Mouse (Mus musculus): ENCODE results near the gene Pip4k2c.

DNA sequence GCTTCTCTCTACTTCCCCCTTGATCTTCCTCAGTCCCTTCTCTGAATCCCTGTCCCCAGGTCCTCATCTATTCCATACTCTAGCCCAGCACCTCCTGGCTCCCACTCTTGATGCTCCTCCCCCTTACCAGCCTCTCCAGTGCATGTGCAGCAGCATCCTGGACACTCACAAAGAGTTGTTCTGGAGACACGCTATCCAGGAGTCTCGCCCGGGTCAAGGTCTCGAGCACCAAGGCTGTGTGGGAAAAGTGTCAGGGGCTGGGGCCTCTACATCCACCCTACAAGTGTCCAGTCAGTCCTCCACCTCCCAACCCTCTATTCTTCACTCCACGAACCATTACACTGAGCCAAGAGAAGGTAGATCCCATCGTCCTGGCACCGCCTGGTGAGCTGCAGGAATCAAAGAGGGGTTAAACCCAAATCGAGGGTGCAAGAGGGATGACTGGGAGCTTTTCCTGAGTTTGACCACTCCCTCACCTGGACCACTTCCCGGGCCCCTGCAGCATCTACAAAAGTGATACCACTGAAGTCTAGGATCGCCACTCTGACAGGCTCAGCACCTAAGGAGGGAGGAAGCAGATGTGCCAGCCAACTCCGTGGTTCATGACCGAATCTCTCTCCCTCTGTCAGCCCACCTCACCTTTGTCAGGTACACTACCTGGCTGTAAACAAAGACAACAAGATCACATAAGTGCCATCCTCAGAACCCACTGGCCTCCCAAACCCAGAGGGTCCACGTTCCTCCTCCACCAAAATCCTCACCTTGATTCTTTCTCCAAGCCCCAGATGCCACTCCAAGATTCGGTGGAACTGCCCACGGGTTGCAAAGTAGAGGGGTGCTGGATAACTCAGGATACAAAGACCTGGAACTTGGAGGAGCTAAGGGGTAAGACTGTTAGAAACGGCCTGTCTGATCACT, 38.0 kb downstream of the Pip4k2c start:
- no peak for TF ChIP-seq TCF12 (IDR thresholded peaks at IDR 0.05; ENCODE audit: insufficient read depth, poor library complexity, severe bottlenecking)
- TF ChIP-seq USF1 (IDR thresholded peaks at IDR 0.05; ENCODE audit: low read depth) = no peak
- no peak for TF ChIP-seq POLR2A (IDR thresholded peaks at IDR 0.05; ENCODE audit: insufficient read length, low read depth)
- no peak for TF ChIP-seq POLR2AphosphoS2 (IDR thresholded peaks at IDR 0.05; ENCODE audit: insufficient read length, low read depth)
- no peak for TF ChIP-seq MAX (IDR thresholded peaks at IDR 0.05; ENCODE audit: low read depth)
- no peak for TF ChIP-seq SRF (IDR thresholded peaks at IDR 0.05; ENCODE audit: control insufficient read depth, insufficient read length, low read depth)
